Mouse (Mus musculus): Measurements from ENCODE around the gene Naxd.

The Naxd gene

DNA sequence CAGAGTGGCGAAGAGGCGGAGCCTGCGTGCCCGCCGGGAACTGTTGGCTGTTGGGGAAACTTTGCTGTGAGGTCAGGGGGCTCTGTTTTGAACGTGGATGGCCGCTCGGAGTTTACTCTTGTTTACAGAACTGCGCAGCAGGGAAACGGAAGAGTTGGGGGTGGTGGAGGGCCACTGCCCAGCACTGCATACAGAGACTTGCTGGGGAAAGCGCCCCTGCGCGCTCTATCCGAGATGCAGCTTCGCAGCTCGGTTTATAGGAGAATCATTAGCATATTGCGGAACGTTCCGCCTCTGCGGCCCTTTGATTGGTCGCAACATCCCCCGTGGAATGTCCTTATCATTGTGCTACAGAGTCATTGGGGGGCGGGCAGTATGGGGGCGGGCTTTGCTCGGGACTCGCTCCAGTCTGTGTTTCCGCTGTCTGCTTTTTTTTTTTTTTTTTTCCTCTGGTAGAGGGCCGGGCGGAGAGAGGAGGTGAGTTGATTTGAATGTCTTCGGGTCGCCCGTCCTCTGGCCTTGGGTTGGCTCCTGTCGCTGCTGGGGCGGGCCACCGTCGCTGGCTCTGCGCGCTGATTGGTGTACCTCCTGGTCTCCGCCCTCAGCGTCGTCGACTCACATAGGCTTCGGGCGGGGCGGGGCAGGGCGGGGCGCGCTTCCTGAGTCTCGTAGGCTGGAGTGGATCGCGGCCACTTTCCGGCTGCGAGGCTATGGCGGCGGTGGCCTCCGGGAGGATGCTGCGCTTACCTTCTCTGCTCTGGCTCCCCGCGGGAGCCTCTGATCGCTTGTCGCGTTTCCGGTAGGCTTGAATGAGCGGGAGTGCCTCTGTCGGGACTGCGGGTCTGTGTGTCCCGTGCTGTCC, 60.7 kb downstream of the Naxd start:
- DNase-seq, result peak; percentile 98

DNA sequence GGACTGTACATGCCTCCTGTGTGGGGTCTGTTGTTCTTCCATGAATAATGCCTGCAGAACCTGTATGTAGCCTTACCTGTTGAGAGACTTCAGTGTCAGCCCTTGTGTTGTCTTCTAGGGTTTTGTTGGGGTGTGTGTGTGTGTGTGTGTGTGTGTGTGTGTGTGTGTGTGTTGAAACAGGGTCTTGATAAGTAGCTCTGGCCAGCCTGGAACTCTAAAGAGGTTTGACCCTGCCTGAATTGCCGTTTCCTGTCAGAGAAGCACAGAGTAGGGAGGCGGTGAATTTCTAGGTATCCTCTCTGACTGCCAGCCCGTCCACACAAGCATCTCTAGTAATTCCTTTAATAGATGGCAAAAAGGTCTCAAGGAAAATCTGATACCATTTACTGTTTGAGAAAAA, 62.2 kb downstream of the Naxd start:
- no peak for DNase-seq

DNA sequence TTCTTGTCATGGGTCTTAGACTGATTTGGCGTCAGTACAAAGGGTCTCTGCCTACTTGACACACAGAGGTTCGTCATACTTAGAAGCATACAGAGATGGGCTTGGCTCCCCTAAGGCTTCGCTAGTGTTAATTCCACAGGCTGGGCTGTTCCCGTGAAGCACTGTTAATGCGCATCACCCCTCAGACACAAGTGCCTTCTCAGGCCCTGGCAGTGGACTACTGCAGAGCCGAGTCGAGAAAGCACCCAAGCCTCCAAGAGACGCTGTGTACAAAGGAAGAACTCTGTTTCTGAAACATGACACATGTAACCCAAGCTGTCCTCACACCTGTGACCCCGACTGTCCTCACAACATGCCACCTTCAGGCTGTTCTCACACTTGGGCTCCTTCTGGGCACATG, 62.9 kb downstream of the Naxd start:
- DNase-seq, result no peak

DNA sequence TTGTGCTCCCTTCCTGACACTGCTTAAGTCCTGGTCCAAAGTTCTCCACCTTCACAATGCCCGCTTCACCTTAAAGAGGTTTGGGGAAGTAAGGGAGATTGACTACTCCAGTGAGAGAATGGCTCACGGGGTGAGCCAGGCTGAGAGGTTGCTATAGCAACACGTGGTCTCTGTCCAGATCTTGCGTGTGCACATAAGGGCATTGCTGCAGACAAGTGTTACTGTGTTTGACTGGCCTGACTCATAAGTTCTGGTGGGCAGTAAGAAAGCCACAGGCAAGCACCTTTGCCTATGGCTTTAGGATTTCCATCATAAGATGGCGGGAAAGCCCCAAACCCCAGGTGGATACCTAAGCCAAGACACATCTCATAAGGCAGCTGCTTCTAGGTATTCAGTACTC, 66.9 kb downstream of the Naxd start:
- DNase-seq, result no peak

Data from cerebellum, postnatal 25 days (tissue).